Mouse (Mus musculus): Measurements from ENCODE around the gene Natd1.
"Not testable (repeated sequence)": the region's sequence is repeated elsewhere in the genome, so short reads cannot be mapped to it uniquely, and the experiment has no call there.

The Natd1 gene

DNA sequence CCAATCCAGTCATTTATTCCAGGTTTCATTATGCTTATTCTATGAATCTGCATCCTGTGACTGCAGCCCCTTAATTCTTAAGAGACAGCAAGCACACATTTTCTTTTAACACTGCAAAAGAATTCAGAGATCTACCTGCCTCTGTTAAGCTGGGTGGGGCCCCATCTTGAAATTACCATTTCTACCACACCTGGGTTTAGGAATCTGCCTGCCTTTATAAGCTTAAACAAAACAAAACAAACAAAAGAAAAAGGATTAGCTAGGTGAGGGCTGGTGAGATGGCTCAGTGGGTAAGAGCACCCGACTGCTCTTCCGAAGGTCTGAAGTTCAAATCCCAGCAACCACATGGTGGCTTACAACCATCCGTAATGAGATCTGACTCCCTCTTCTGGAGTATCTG is 27.6 kb downstream of the Natd1 start:
- DNase-seq: not testable (repeated sequence)

DNA sequence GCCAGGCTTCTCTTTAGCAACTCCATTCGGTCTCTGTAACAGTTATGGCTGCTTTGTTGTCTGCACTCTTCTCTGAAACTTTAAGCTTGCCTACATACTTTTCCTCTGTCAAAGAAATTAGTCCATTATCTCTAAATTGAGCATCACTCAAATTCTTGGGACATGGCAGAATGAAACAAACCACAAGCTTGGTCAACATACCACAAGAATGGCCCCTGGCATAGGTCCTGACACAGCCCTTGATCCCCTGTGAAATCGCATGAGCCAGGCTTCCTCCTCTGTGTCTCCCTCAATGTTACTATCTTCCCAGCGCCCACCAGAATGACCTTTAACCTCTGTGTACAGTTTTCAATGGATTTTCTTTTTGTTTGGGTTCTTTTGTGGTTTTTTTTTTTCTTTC is 32.2 kb downstream of the Natd1 start:
- no peak for DNase-seq

DNA sequence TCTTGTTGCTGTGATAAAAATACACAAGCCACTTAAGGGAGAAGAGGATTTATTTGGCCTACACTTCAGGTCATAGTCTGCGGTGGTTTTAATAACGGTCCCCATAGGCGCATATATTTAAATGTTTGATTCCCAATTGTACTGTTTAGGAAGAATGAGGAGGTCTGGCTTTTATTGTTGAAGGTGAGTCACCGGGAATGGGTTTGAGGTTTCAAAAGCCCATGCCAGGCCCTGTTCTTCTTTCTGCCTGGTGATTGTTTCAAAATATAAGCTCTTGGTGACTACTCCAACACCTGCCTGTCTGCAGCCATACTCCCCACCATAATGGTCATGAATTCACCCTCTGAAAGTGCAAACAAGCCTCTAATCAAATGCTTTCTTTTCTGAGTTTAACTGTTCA is 34.0 kb downstream of the Natd1 start:
- DNase-seq: no peak

DNA sequence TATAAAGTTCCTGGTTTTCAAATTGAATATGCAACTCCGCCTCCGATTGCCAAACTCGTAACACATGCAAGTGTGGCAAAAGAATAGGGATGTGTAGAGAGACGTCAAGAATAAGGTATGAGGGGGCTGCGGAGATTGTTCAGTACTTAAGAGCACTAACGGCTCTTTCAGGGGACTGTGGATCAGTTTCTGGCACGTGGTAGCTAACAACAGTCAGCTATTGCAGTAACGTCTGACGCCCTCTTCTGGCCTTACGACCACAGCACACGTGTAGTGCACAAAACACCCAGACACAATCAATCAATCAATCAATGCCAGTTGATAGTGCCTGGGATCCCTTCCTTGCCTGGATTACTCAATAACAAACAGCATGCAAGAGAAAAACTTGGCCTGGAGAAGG is 35.1 kb downstream of the Natd1 start:
- DNase-seq: peak; percentile 58 to 76

DNA sequence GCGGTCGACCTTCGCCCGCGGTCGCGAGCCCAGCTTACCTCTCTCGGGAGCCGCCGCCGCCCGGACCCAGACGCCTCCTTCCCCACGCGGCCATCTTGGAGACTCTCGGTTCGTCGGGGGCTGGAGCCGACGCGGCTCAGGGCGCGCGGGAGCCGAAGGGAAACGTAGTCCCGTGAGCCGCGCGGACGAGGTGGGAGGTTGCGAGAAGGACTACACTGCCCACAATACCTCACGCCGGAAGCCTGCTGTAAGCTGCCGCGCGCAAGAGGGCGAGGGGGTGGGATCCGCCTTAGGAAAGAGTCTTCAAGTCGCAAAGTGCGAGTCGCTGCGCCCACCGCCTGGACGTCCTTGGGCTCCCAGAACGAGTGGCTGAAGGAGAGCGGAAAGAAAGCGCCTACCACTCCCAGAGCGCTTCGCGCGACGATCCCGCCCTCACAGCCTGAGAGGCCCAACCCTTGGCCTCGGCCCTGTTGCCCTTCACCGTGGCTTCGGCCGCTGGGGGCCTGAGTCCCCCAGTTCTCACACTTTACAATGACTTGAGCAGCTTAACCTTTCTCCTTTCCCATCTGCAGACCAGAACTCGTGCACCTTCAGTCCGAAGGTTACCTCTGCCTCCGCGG is 35.8 kb downstream of the Natd1 start, which contains the start of gene Tmem11:
Tmem11 (minus strand) TSS at position 598 of the 620 bp plus-strand sequence.
- DNase-seq: peak; percentile 96 to 98

DNA sequence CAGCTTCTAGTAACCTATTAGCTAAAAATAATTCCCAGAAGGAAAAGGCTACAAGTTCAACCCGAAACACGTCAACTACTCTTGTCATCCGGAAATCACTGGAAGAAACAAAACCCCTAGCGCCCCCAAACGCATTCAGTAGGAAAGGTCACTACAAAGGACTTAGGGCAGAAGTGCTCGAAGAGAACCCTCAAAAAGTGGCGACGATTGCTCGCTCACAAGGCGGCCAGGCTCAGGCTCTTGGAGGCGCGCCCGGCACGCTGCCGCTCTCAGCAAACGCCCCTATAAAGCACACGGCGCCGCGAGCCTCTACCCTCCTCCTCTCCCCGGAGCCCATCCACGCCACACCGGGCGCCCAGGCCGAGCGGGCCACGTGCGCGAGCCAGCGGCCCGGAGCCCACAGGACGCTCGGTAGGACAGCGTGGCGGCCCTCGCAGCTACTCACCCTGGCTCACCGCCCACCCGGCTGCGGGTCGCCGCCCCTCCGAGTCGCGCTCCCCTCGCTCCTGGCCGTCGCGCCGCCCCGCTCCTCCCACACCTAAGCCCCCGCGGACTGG is 36.4 kb downstream of the Natd1 start:
- DNase-seq: peak; percentile 75 to 84

DNA sequence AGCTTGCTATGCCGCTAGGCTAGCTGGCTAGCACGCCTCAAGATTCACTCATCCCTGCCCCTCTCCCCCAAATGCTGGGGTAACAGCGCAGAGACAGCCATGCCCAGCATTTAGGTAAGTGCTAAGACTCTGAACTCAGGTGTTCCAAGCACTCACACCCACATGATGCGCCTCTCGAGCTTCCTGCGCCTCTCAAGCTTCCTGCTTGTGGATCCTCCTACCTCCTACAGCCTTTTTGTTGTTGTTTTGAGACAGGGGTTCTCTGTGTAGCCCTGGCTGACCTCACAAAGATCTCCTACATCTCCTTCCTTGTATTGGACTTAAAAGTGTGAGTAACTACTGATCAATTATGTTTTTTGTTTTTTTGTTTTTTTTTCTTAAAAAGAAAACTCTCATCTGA is 41.4 kb downstream of the Natd1 start:
- DNase-seq: no peak

DNA sequence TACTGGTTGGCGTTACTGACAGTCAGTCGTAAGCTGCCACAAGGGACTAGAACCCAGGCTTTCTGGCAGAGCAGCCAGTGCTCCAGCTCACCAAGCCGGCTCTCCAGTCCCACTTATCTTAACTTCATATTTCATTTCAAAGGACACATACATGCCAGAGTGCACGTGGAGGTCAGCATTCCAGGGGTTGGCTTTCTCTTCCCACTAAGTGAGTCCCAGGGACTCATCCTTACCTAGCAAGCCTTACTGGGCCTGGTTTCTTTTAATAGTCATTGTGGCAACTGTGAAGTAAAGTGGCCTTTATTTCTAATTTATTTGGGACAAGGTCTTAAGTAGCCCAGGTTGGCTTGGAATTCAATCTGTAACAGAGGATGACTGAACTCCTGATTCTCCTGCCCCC is 43.1 kb downstream of the Natd1 start:
- DNase-seq: no peak

DNA sequence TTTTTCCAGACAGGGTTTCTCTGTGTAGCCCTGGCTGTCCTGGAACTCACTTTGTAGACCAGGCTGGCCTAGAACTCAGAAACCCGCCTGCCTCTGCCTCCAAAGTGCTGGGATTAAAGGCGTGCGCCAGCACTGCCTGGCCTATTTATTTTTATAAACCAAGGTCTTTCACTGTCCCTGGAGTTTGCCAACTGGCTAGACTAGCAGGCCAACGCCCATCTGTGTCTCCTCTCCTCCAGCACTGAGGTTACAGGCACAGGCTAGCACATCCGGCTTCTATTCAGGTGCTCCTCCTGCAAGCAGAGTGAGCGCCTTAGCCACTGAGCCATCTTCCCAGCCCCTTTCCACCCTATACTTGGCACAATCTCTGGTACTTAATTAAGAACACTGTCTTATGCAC is 45.1 kb downstream of the Natd1 start:
- not testable (repeated sequence) for DNase-seq

DNA sequence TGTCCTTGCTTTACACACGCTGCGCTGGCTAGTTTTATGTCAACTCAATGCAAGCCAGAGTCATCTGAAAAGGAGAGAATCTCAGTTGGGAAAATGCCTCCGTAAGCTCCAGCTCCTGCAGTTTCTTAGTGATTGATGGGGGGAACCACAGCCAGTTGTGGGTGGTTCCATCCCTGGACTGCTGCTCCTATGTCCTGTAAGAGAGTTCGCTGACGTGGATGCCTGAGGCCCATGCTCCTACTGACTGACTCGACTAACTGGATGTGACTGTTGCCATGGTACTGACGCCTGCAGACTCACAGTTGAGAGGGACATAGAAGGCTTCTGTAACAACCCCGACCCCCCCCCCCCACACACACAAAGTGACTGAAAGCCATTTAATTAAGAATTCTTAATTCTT is 46.6 kb downstream of the Natd1 start:
- peak; percentile 44 to 52 for DNase-seq

DNA sequence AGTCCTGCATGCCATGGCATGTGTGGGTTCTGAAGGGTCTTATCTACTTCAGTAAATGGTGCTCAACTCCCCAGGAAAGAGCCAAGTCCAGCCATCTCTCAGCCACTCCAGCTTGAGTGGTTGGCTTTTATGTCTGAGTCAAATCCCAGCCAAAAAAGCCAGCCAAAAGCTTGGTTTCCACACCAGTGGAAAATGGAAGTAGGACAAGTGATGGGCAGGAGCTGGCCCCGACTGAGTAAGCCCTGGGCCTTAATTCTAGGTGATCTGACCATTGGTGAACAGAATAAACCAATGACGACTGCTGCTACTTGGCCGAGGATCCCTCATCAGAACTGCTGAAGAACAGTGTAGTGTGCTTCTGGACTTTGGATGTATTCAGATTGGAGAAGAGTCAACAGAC is 47.1 kb downstream of the Natd1 start:
- no peak for DNase-seq

DNA sequence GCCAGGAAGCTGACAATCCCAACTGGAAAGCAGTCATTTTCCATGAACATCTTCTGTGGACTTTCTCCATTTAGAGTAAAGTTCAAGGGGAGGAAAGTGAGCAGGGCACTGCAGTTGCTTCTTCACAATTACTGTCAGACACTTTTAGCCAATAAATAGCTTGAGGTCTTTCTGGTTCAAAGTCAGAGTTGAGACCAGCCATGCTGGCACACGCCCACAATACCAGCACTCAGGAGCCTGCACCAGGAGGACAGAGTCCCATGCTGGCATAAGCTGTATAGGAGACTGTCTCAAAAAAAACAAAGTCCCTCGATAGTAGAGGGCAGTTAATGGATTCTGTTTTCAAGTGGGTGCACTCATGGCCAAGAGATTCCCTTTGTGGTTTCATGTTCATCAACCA is 48.5 kb downstream of the Natd1 start:
- peak in 1 of 2 experiments; percentile 42 for DNase-seq

DNA sequence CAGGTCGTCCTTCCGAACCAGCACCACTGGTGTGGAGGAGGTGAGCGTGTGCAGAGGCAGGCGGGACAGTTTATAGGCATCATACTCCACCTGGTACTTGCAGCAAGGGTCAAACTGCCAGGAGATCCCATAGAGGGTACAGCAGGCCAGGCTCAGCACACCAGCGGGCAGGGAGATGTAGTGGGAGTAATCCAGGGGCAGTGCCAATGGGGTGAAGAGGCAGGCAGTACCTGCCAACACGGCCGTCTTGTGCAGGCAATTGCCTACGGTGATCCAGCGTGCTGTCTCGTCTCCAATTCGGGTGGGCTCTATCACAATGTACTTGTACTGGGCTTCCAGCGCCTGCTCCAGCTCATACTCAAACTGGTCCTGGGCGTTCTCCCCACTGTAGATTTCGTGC is 49.6 kb downstream of the Natd1 start:
- DNase-seq: no peak

DNA sequence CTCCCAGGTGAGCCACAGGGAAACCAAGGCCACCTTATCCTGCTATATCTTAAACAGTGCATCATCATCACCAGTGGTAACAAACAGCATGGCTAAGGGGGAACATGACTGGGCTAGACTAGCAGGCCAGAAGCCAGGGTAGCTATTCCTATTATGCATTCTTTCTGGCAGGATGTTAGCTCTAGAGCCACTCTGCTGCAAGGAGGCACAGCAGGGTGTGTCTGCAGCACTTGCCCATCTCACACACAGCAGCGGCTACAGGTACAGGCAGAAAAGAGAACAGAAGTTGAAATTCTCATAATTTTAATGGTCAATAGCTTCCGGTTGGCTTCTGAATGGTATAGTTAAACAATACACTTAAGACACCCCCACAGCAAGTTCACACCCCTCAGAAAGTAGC is 50.4 kb downstream of the Natd1 start:
- DNase-seq: no peak

DNA sequence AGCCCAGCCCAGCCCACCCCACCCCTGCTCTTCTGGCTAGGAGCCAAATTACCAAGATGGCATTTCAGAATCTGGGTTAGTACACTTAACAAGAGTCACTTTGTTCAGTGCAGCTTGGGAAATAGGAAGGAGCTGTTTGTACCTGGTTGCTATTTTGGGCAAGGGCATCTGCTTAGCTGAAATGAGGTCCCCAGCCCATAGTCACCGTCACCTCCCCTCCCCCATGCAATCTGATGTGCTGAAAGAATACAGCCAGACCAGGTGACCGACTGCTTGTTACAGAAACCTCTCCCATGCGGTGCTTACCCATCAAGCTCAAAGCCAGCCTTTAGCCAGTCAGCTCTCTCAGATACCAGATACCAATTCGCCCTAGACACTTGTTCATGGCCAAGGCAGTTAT is 51.4 kb downstream of the Natd1 start:
- DNase-seq: no peak

DNA sequence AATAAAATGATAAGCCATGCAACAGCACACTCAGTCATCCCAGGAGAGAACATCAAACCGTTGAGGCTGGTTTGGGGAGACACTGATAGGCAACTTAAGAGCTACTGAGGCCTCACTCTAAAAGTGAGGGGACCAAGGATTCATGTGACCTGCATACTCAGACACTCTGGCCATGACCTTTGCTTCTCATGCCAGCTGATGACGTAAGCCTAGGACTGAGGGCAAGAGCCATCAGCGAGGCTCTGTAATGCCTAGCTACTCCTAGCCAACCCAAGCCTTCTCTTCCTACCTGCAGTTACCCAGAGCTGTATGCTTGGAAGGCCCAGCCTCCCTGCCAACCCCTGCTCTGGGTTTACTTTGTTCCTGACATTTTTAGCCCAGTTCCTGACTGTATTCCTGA is 52.6 kb downstream of the Natd1 start:
- no peak for DNase-seq

DNA sequence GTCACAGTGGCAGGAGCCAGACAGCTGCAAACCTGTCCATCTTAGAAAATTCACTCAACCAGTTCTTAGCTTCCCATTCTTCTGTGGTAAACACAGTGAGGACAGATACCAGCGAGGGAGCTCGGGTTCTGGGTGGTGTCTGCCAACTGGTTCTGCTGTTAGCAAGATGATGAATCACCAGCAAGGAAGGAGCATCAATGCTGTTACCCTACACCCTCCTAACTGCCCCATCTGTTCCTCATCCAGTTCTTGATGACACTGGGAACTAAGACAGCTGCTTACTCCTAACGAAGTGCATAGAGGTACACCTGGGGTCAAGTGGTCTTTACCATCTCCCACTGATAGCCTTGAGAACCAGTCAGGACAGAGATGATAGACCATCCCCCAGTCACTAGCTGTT is 58.0 kb downstream of the Natd1 start:
- DNase-seq: no peak

All from kidney, postnatal 4 days (tissue).